10 mouse cellular contexts compared by ENCODE assay signal in genomic region chr3:90451396-90452095, GRCm38 (mm10). TPM values are rescaled to one million over a fixed set of nuclear protein-coding genes. Genes with fewer than 3 reads are reported as not detected.
DNase-seq lines count a peak whose midpoint lies in the region; ATAC-seq lines count a peak whose summit lies in the region.
"Had no signal": no experiment of that assay in that cellular context is flagged by ENCODE, and none has a peak within 500 bp of the region (broad histone marks: within the 10 kb centered on the region; RNA-seq: fewer than 3 reads in every experiment).

No protein-coding gene starts in this region.

- H3K4me1 ChIP-seq in heart, embryonic 14.5 days (ENCODE audit: control insufficient read depth in 2 of 2, insufficient read depth in 2 of 2, low read length in 2 of 2): peaks cover 15 to 19% of the 10 kb centered on the region in 2 experiments
- H3K4me1 ChIP-seq in midbrain, embryonic 13.5 days (replicated peaks): peaks cover 8% of the 10 kb centered on the region
- H3K4me1 ChIP-seq in midbrain, embryonic 15.5 days: peaks cover 5% of the 10 kb centered on the region
- H3K4me1 ChIP-seq in embryonic facial prominence, embryonic 13.5 days: peaks cover 6% of the 10 kb centered on the region; the same call in 1 of the 2 replicates
- peaks cover 1% of the 10 kb centered on the region for H3K4me1 ChIP-seq in liver, embryonic 16.5 days (ENCODE audit: control insufficient read depth, low read depth, low read length)
- peaks cover 6% of the 10 kb centered on the region for H3K4me1 ChIP-seq in hindbrain, embryonic 16.5 days (ENCODE audit: control insufficient read depth, insufficient read depth, low read depth, low read length)

- no peaks in the 10 kb centered on the region for H3K9me3 ChIP-seq in heart, embryonic 14.5 days (ENCODE audit: control insufficient read depth, low read length)
- no peaks in the 10 kb centered on the region for H3K9me3 ChIP-seq in midbrain, embryonic 13.5 days
- no peaks in the 10 kb centered on the region for H3K9me3 ChIP-seq in midbrain, embryonic 15.5 days
- no peaks in the 10 kb centered on the region for H3K9me3 ChIP-seq in embryonic facial prominence, embryonic 13.5 days
- no peaks in the 10 kb centered on the region for H3K9me3 ChIP-seq in liver, embryonic 16.5 days (replicated peaks; ENCODE audit: control insufficient read depth, low read length)
- no peaks in the 10 kb centered on the region for H3K9me3 ChIP-seq in hindbrain, embryonic 16.5 days (ENCODE audit: control insufficient read depth, low read length)

- H3K4me3 ChIP-seq in heart, embryonic 14.5 days (ENCODE audit: control insufficient read depth in 1 of 2, insufficient read depth in 1 of 2, low read depth in 1 of 2, low read length in 2 of 2): peak overlapping the region; percentile 26 to 28
- H3K4me3 ChIP-seq in midbrain, embryonic 13.5 days (replicated peaks): no peak overlapping the region
- H3K4me3 ChIP-seq in midbrain, embryonic 15.5 days: no peak overlapping the region
- 0 out of 2 replicates have a peak overlapping the region, but pooled peaks have one; percentile 1 for H3K4me3 ChIP-seq in embryonic facial prominence, embryonic 13.5 days
- H3K4me3 ChIP-seq in liver, embryonic 16.5 days (ENCODE audit: low read depth, low read length): peak overlapping the region; percentile 21; the same call in 1 of the 2 replicates
- H3K4me3 ChIP-seq in hindbrain, embryonic 16.5 days (ENCODE audit: low read length): no peak overlapping the region

- H3K4me2 ChIP-seq in heart, embryonic 14.5 days (ENCODE audit: low read length): peak overlapping the region; percentile 56
- H3K4me2 ChIP-seq in midbrain, embryonic 13.5 days (replicated peaks): peak overlapping the region; percentile 8; the same call in 1 of the 2 replicates
- no peak overlapping the region for H3K4me2 ChIP-seq in midbrain, embryonic 15.5 days
- H3K4me2 ChIP-seq in embryonic facial prominence, embryonic 13.5 days: peak overlapping the region; percentile 30
- H3K4me2 ChIP-seq in liver, embryonic 16.5 days (ENCODE audit: low read depth, low read length): peak overlapping the region; percentile 32
- H3K4me2 ChIP-seq in hindbrain, embryonic 16.5 days (ENCODE audit: low read length): no peak overlapping the region; the same call in 1 of the 2 replicates

- H3K9ac ChIP-seq in heart, embryonic 14.5 days (ENCODE audit: low read length): peak overlapping the region; percentile 60
- H3K9ac ChIP-seq in midbrain, embryonic 13.5 days (replicated peaks): no peak overlapping the region
- H3K9ac ChIP-seq in midbrain, embryonic 15.5 days: no peak overlapping the region
- H3K9ac ChIP-seq in embryonic facial prominence, embryonic 13.5 days: 0 out of 2 replicates have a peak overlapping the region, but pooled peaks have one; percentile 2
- no peak overlapping the region for H3K9ac ChIP-seq in liver, embryonic 16.5 days (ENCODE audit: low read depth, low read length)
- H3K9ac ChIP-seq in hindbrain, embryonic 16.5 days (ENCODE audit: low read depth, low read length): no peak overlapping the region

- H3K36me3 ChIP-seq in heart, embryonic 14.5 days (ENCODE audit: control insufficient read depth, insufficient read depth, low read length): 0 out of 2 replicates have a peak, but pooled peaks cover 5% of the 10 kb centered on the region
- no peaks in the 10 kb centered on the region for H3K36me3 ChIP-seq in midbrain, embryonic 13.5 days
- no peaks in the 10 kb centered on the region for H3K36me3 ChIP-seq in midbrain, embryonic 15.5 days (replicated peaks)
- no peaks in the 10 kb centered on the region for H3K36me3 ChIP-seq in embryonic facial prominence, embryonic 13.5 days
- H3K36me3 ChIP-seq in liver, embryonic 16.5 days (ENCODE audit: control insufficient read depth, insufficient read depth): no peaks in the 10 kb centered on the region
- H3K36me3 ChIP-seq in hindbrain, embryonic 16.5 days (ENCODE audit: control insufficient read depth, insufficient read depth, low read length): no peaks in the 10 kb centered on the region

- peak overlapping the region; percentile 33 to 45; a peak in 2 of 4 replicates for H3K27ac ChIP-seq in heart, embryonic 14.5 days (replicated peaks in 1 of 2; ENCODE audit: control insufficient read depth in 1 of 2, insufficient read depth in 1 of 2, low read depth in 2 of 2, low read length in 2 of 2)
- H3K27ac ChIP-seq in midbrain, embryonic 13.5 days: no peak overlapping the region
- H3K27ac ChIP-seq in midbrain, embryonic 15.5 days: no peak overlapping the region
- H3K27ac ChIP-seq in embryonic facial prominence, embryonic 13.5 days: no peak overlapping the region
- H3K27ac ChIP-seq in liver, embryonic 16.5 days (ENCODE audit: low read length): no peak overlapping the region
- no peak overlapping the region for H3K27ac ChIP-seq in hindbrain, embryonic 16.5 days (ENCODE audit: low read depth, low read length)

- no peak for ATAC-seq in heart, embryonic 14.5 days (ENCODE audit: insufficient number of reproducible peaks, insufficient read depth, low FRiP score, low read depth)
- no peak for ATAC-seq in midbrain, embryonic 13.5 days
- ATAC-seq in midbrain, embryonic 15.5 days (replicated peaks): no peak
- ATAC-seq in embryonic facial prominence, embryonic 13.5 days (ENCODE audit: insufficient number of reproducible peaks, insufficient read depth, low FRiP score, low TSS enrichment, low read depth): no peak
- ATAC-seq in liver, embryonic 16.5 days (ENCODE audit: low read depth): peak; percentile 25; the same call in 1 of the 2 replicates
- no peak for ATAC-seq in hindbrain, embryonic 16.5 days
- ATAC-seq: Patski had no signal

- H3K27me3 ChIP-seq in heart, embryonic 14.5 days (ENCODE audit: control insufficient read depth, insufficient read depth, low read length): no peaks in the 10 kb centered on the region
- H3K27me3 ChIP-seq in midbrain, embryonic 13.5 days: no peaks in the 10 kb centered on the region
- H3K27me3 ChIP-seq in midbrain, embryonic 15.5 days (replicated peaks): no peaks in the 10 kb centered on the region
- no peaks in the 10 kb centered on the region for H3K27me3 ChIP-seq in embryonic facial prominence, embryonic 13.5 days
- no peaks in the 10 kb centered on the region for H3K27me3 ChIP-seq in liver, embryonic 16.5 days (ENCODE audit: control insufficient read depth, insufficient read depth, low read depth, low read length)
- H3K27me3 ChIP-seq in hindbrain, embryonic 16.5 days (replicated peaks; ENCODE audit: control insufficient read depth, insufficient read depth, low read length): no peaks in the 10 kb centered on the region
- H3K27me3 ChIP-seq: Patski had no signal

- 36% methylated on average over 10 of the region's 10 CpGs for WGBS in heart, embryonic 14.5 days
- WGBS in midbrain, embryonic 13.5 days: 52% methylated on average over 10 of the region's 10 CpGs
- WGBS in midbrain, embryonic 15.5 days: 46% methylated on average over 10 of the region's 10 CpGs
- WGBS in embryonic facial prominence, embryonic 13.5 days: 50% methylated on average over 10 of the region's 10 CpGs
- 33% methylated on average over 10 of the region's 10 CpGs for WGBS in liver, embryonic 16.5 days (ENCODE audit: insufficient replicate concordance)
- 58% methylated on average over 10 of the region's 10 CpGs for whole genome bisulfite sequencing in hindbrain, embryonic 16.5 days

- no peak for DNase-seq in heart, adult 9 months (ENCODE audit: low spot score in 2 of 2)
- no peak for DNase-seq in thymus, postnatal 0 days (ENCODE audit: low spot score)
- DNase-seq: thymus, adult 2 months had no signal

RNA-seq across cellular contexts. Expression of gene Npr1, which starts 14.1 kb away (rescaled TPM):
- 11.6 and 11.8 TPM in 2 replicates for polyA plus RNA-seq in heart, embryonic 14.5 days (2014; fragmentation: Nextera tagmentation; extraction: Ambion mirVana)
- polyA plus RNA-seq in midbrain, embryonic 13.5 days (2015; fragmentation: Nextera tagmentation; extraction: Ambion mirVana): 1.8 and 2.4 TPM in 2 replicates
- polyA plus RNA-seq in midbrain, embryonic 15.5 days (2015; fragmentation: Nextera tagmentation; extraction: Ambion mirVana): 2.7 and 3.0 TPM in 2 replicates
- polyA plus RNA-seq in embryonic facial prominence, embryonic 13.5 days (2015; fragmentation: Nextera tagmentation; extraction: Ambion mirVana): 2.8 and 5.0 TPM in 2 replicates
- 4.1 and 4.3 TPM in 2 replicates for polyA plus RNA-seq in liver, embryonic 16.5 days (2015; fragmentation: Nextera tagmentation; extraction: Ambion mirVana)
- 2.5 and 2.6 TPM in 2 replicates for polyA plus RNA-seq in thymus, postnatal 0 days (2015; fragmentation: Nextera tagmentation; extraction: Ambion mirVana)
- 3.1 and 3.2 TPM in 2 replicates for polyA plus RNA-seq in hindbrain, embryonic 16.5 days (2015; fragmentation: Nextera tagmentation; extraction: Ambion mirVana)

RNA-seq across cellular contexts. Expression of gene Ints3, which starts 18.1 kb away (rescaled TPM):
- 21.0 and 22.1 TPM in 2 replicates for polyA plus RNA-seq in heart, embryonic 14.5 days (2014; fragmentation: Nextera tagmentation; extraction: Ambion mirVana)
- 29.1 and 32.6 TPM in 2 replicates for polyA plus RNA-seq in midbrain, embryonic 13.5 days (2015; fragmentation: Nextera tagmentation; extraction: Ambion mirVana)
- 37.8 and 39.2 TPM in 2 replicates for polyA plus RNA-seq in midbrain, embryonic 15.5 days (2015; fragmentation: Nextera tagmentation; extraction: Ambion mirVana)
- polyA plus RNA-seq in embryonic facial prominence, embryonic 13.5 days (2015; fragmentation: Nextera tagmentation; extraction: Ambion mirVana): 31.0 and 31.1 TPM in 2 replicates
- polyA plus RNA-seq in liver, embryonic 16.5 days (2015; fragmentation: Nextera tagmentation; extraction: Ambion mirVana): 6.7 and 7.2 TPM in 2 replicates
- polyA plus RNA-seq in thymus, postnatal 0 days (2015; fragmentation: Nextera tagmentation; extraction: Ambion mirVana): 14.5 and 15.7 TPM in 2 replicates
- polyA plus RNA-seq in hindbrain, embryonic 16.5 days (2015; fragmentation: Nextera tagmentation; extraction: Ambion mirVana): 27.8 and 30.3 TPM in 2 replicates

RNA-seq across cellular contexts. Expression of gene Ilf2, which starts 24.4 kb away (rescaled TPM):
- polyA plus RNA-seq in heart, embryonic 14.5 days (2014; fragmentation: Nextera tagmentation; extraction: Ambion mirVana): 110 and 112 TPM in 2 replicates
- 343 and 361 TPM in 2 replicates for polyA plus RNA-seq in midbrain, embryonic 13.5 days (2015; fragmentation: Nextera tagmentation; extraction: Ambion mirVana)
- polyA plus RNA-seq in midbrain, embryonic 15.5 days (2015; fragmentation: Nextera tagmentation; extraction: Ambion mirVana): 263 and 264 TPM in 2 replicates
- polyA plus RNA-seq in embryonic facial prominence, embryonic 13.5 days (2015; fragmentation: Nextera tagmentation; extraction: Ambion mirVana): 265 and 286 TPM in 2 replicates
- polyA plus RNA-seq in liver, embryonic 16.5 days (2015; fragmentation: Nextera tagmentation; extraction: Ambion mirVana): 44.8 and 48.7 TPM in 2 replicates
- polyA plus RNA-seq in thymus, postnatal 0 days (2015; fragmentation: Nextera tagmentation; extraction: Ambion mirVana): 137 and 146 TPM in 2 replicates
- 224 and 229 TPM in 2 replicates for polyA plus RNA-seq in hindbrain, embryonic 16.5 days (2015; fragmentation: Nextera tagmentation; extraction: Ambion mirVana)

RNA-seq across cellular contexts. Expression of gene Snapin, which starts 39.3 kb away (rescaled TPM):
- 83.8 and 89.3 TPM in 2 replicates for polyA plus RNA-seq in heart, embryonic 14.5 days (2014; fragmentation: Nextera tagmentation; extraction: Ambion mirVana)
- polyA plus RNA-seq in midbrain, embryonic 13.5 days (2015; fragmentation: Nextera tagmentation; extraction: Ambion mirVana): 87.9 and 89.1 TPM in 2 replicates
- polyA plus RNA-seq in midbrain, embryonic 15.5 days (2015; fragmentation: Nextera tagmentation; extraction: Ambion mirVana): 83.4 and 89.2 TPM in 2 replicates
- polyA plus RNA-seq in embryonic facial prominence, embryonic 13.5 days (2015; fragmentation: Nextera tagmentation; extraction: Ambion mirVana): 85.5 and 100 TPM in 2 replicates
- polyA plus RNA-seq in liver, embryonic 16.5 days (2015; fragmentation: Nextera tagmentation; extraction: Ambion mirVana): 17.8 and 18.2 TPM in 2 replicates
- 61.9 and 65.5 TPM in 2 replicates for polyA plus RNA-seq in thymus, postnatal 0 days (2015; fragmentation: Nextera tagmentation; extraction: Ambion mirVana)
- 96.8 and 98.1 TPM in 2 replicates for polyA plus RNA-seq in hindbrain, embryonic 16.5 days (2015; fragmentation: Nextera tagmentation; extraction: Ambion mirVana)

RNA-seq across cellular contexts. Expression of gene Chtop, which starts 57.8 kb away (rescaled TPM):
- polyA plus RNA-seq in heart, embryonic 14.5 days (2014; fragmentation: Nextera tagmentation; extraction: Ambion mirVana): 60.2 and 65.7 TPM in 2 replicates
- 205 and 212 TPM in 2 replicates for polyA plus RNA-seq in midbrain, embryonic 13.5 days (2015; fragmentation: Nextera tagmentation; extraction: Ambion mirVana)
- polyA plus RNA-seq in midbrain, embryonic 15.5 days (2015; fragmentation: Nextera tagmentation; extraction: Ambion mirVana): 184 and 185 TPM in 2 replicates
- polyA plus RNA-seq in embryonic facial prominence, embryonic 13.5 days (2015; fragmentation: Nextera tagmentation; extraction: Ambion mirVana): 187 and 195 TPM in 2 replicates
- 38.8 and 41.2 TPM in 2 replicates for polyA plus RNA-seq in liver, embryonic 16.5 days (2015; fragmentation: Nextera tagmentation; extraction: Ambion mirVana)
- 162 and 169 TPM in 2 replicates for polyA plus RNA-seq in thymus, postnatal 0 days (2015; fragmentation: Nextera tagmentation; extraction: Ambion mirVana)
- 161 and 164 TPM in 2 replicates for polyA plus RNA-seq in hindbrain, embryonic 16.5 days (2015; fragmentation: Nextera tagmentation; extraction: Ambion mirVana)

Comparison
In these comparisons a context has a peak if more than half of its experiments do, and no peak if none do; other contexts are left out.
1. H3K4me2 ChIP-seq: peak in heart, embryonic 14.5 days (single experiment), midbrain, embryonic 13.5 days (single experiment), embryonic facial prominence, embryonic 13.5 days (single experiment) and liver, embryonic 16.5 days (single experiment); none in midbrain, embryonic 15.5 days (single experiment) and hindbrain, embryonic 16.5 days (single experiment).
2. H3K27ac ChIP-seq: peak in heart, embryonic 14.5 days (2 of 2); none in midbrain, embryonic 13.5 days (single experiment), midbrain, embryonic 15.5 days (single experiment), embryonic facial prominence, embryonic 13.5 days (single experiment), liver, embryonic 16.5 days (single experiment) and hindbrain, embryonic 16.5 days (single experiment).
3. H3K4me3 ChIP-seq: peak in heart, embryonic 14.5 days (2 of 2), embryonic facial prominence, embryonic 13.5 days (single experiment) and liver, embryonic 16.5 days (single experiment); none in midbrain, embryonic 13.5 days (single experiment), midbrain, embryonic 15.5 days (single experiment) and hindbrain, embryonic 16.5 days (single experiment).
4. H3K9ac ChIP-seq: peak in heart, embryonic 14.5 days (single experiment) and embryonic facial prominence, embryonic 13.5 days (single experiment); none in midbrain, embryonic 13.5 days (single experiment), midbrain, embryonic 15.5 days (single experiment), liver, embryonic 16.5 days (single experiment) and hindbrain, embryonic 16.5 days (single experiment).